Mouse (Mus musculus) forebrain, embryonic 14.5 days (tissue): ENCODE data around the gene Krt222. TPM values are rescaled to one million over a fixed set of nuclear protein-coding genes. Genes with fewer than 3 reads are reported as not detected.

Experiments used
- ATAC-seq: fragments of 200-750 bp; cut with Nextera tagmentation; 2 replicates; pipeline ENCODE4 v1.8.0; 2017; ENCODE audit warnings: mild to moderate bottlenecking, moderate library complexity
- DNase-seq: peaks from one replicate; pipeline ENCODE4 v3.0.0-alpha.2; 2015; ENCODE audit warnings: low spot score
- H3K27ac ChIP-seq: fragments of 300-500 bp; sonication (generic); 2 replicates; pipeline ENCODE4 v1.5.1; 2014; ENCODE audit warnings: low read depth, mild to moderate bottlenecking, control low read depth, low read length, moderate library complexity
- H3K27me3 ChIP-seq: fragments of 300-500 bp; sonication (generic); replicated peaks from 2 replicates; pipeline ENCODE4 v1.6.1; 2014; ENCODE audit warnings: low read length, control low read depth, mixed read lengths; ENCODE audit not compliant: control insufficient read depth, insufficient read depth
- H3K36me3 ChIP-seq: fragments of 300-500 bp; sonication (generic); 2 replicates; pipeline ENCODE4 v1.6.1; 2014; ENCODE audit warnings: low read length, control low read depth; ENCODE audit not compliant: control insufficient read depth, insufficient read depth
- H3K4me1 ChIP-seq: fragments of 300-500 bp; sonication (generic); 2 replicates; pipeline ENCODE4 v1.6.1; 2014; ENCODE audit warnings: antibody characterized with exemption, low read length, control low read depth; ENCODE audit not compliant: control insufficient read depth, insufficient read depth
- H3K4me2 ChIP-seq: fragments of 300-500 bp; sonication (generic); 2 replicates; pipeline ENCODE4 v1.6.1; 2014; ENCODE audit warnings: mild to moderate bottlenecking, control low read depth, low read length
- H3K4me3 ChIP-seq: fragments of 300-500 bp; sonication (generic); 2 replicates; pipeline ENCODE4 v1.5.1; 2014; ENCODE audit warnings: low read depth, low read length, control low read depth
- H3K9ac ChIP-seq: fragments of 300-500 bp; sonication (generic); 2 replicates; pipeline ENCODE4 v1.6.1; 2014; ENCODE audit warnings: mild to moderate bottlenecking, low read length, control low read depth, moderate library complexity
- H3K9me3 ChIP-seq: fragments of 300-500 bp; sonication (generic); replicated peaks from 2 replicates; pipeline ENCODE4 v1.6.1; 2016; ENCODE audit warnings: low read length, control low read depth, mixed read lengths; ENCODE audit not compliant: control insufficient read depth
- WGBS: fragments of 180-500 bp; shearing (Covaris S2); extraction: QIAGEN DNeasy Blood & Tissue Kit; methylation state at CpG from one replicate; pipeline ENCODE4 v1.1.7; 2014; 5-methylcytosine and 5-hydroxymethylcytosine counted together
- polyA plus RNA-seq: library from polyadenylated mRNA; unstranded; fragments of >200 nt; fragmentation: Nextera tagmentation; extraction: Ambion mirVana; gene quantifications from 2 replicates; pipeline ENCODE4 v1.2.1, GENCODE M21; 2014

Krt222 gene
- polyA plus RNA-seq, 1 experiment from 2014 or later, result 2.5 TPM

GRCm38 (mm10) chr11:99230261-99231048 lies 13.4 kb downstream of the Krt222 start, which contains the start of gene Smarce1:
Gene Smarce1, minus strand, starts transcription at chr11:99231017.
- no peaks in the 10 kb centered on the region for H3K27me3 ChIP-seq
- WGBS, result under 1% methylated on average over 87 of the region's 87 CpGs
- peak within 1 kb of the TSS; percentile 100 for H3K27ac ChIP-seq
- H3K9me3 ChIP-seq, result no peaks in the 10 kb centered on the region
- peak within 1 kb of the TSS; percentile 80 for H3K4me2 ChIP-seq
- ATAC-seq (peak; percentile 91), DNase-seq (peak; percentile 86)
- peaks cover 12% of the 10 kb centered on the region; the same call in 1 of the 2 replicates for H3K4me1 ChIP-seq
- H3K36me3 ChIP-seq, result peaks cover 22% of the 10 kb centered on the region
- peak within 1 kb of the TSS; percentile 98 for H3K9ac ChIP-seq
- peak within 1 kb of the TSS; percentile 84 for H3K4me3 ChIP-seq

GRCm38 (mm10) chr11:99229641-99230260 lies 14.1 kb downstream of the Krt222 start:
- Histone ChIP-seq H3K9me3 (no peaks in the 10 kb centered on the region), H3K4me1 (peaks cover 12% of the 10 kb centered on the region; the same call in 1 of the 2 replicates), H3K4me2 (peak overlapping the region; percentile 80), H3K4me3 (peak overlapping the region; percentile 84), H3K9ac (peak overlapping the region; percentile 98), H3K27me3 (no peaks in the 10 kb centered on the region), H3K27ac (peak overlapping the region; percentile 100), H3K36me3 (peaks cover 29% of the 10 kb centered on the region)
- DNase-seq (peak; percentile 33), ATAC-seq (peak; percentile 65)
- under 1% methylated on average over 31 of the region's 31 CpGs for WGBS

GRCm38 (mm10) chr11:99226298-99226697 lies 17.6 kb downstream of the Krt222 start:
- H3K4me2 ChIP-seq, result no peak overlapping the region
- DNase-seq (no peak), ATAC-seq (no peak)
- H3K4me3 ChIP-seq, result no peak overlapping the region
- peaks cover 58% of the 10 kb centered on the region for H3K36me3 ChIP-seq
- H3K9ac ChIP-seq, result no peak overlapping the region
- H3K9me3 ChIP-seq, result no peaks in the 10 kb centered on the region
- WGBS, result 90% methylated on average over 5 of the region's 5 CpGs
- peaks cover 10% of the 10 kb centered on the region; the same call in 1 of the 2 replicates for H3K4me1 ChIP-seq
- H3K27ac ChIP-seq, result no peak overlapping the region
- no peaks in the 10 kb centered on the region for H3K27me3 ChIP-seq

- DNase-seq, result no peak
- Histone ChIP-seq H3K27me3 (no peaks in the 10 kb centered on the region), H3K4me3 (no peak overlapping the region), H3K36me3 (peaks cover 81% of the 10 kb centered on the region), H3K9me3 (no peaks in the 10 kb centered on the region), H3K4me1 (0 out of 2 replicates have a peak, but pooled peaks cover 4% of the 10 kb centered on the region), H3K9ac (no peak overlapping the region), H3K27ac (no peak overlapping the region), H3K4me2 (no peak overlapping the region)
- 84% methylated on average over 5 of the region's 5 CpGs for WGBS
- no peak for ATAC-seq
These were observed 20.6 kb downstream of the Krt222 start for GRCm38 (mm10) chr11:99223310-99223709.

- Histone ChIP-seq H3K4me1 (no peaks in the 10 kb centered on the region), H3K4me2 (no peak overlapping the region), H3K9me3 (no peaks in the 10 kb centered on the region), H3K27ac (no peak overlapping the region), H3K36me3 (peaks cover 83% of the 10 kb centered on the region), H3K9ac (no peak overlapping the region), H3K4me3 (no peak overlapping the region), H3K27me3 (no peaks in the 10 kb centered on the region)
- 78% methylated on average over 2 of the region's 2 CpGs for WGBS
- ATAC-seq, result no peak
- DNase-seq, result no peak
These were observed 22.1 kb downstream of the Krt222 start for GRCm38 (mm10) chr11:99221811-99222210.

- H3K4me1 ChIP-seq, result no peaks in the 10 kb centered on the region
- H3K9ac ChIP-seq, result no peak overlapping the region
- H3K9me3 ChIP-seq, result no peaks in the 10 kb centered on the region
- DNase-seq (no peak), ATAC-seq (no peak)
- no peaks in the 10 kb centered on the region for H3K27me3 ChIP-seq
- H3K4me3 ChIP-seq, result no peak overlapping the region
- WGBS, result 90% methylated on average over 7 of the region's 7 CpGs
- peaks cover 89% of the 10 kb centered on the region for H3K36me3 ChIP-seq
- no peak overlapping the region for H3K4me2 ChIP-seq
- H3K27ac ChIP-seq, result no peak overlapping the region
These were observed 26.5 kb downstream of the Krt222 start for GRCm38 (mm10) chr11:99217248-99217986.

GRCm38 (mm10) chr11:99216181-99216580 lies 27.7 kb downstream of the Krt222 start:
- Histone ChIP-seq H3K27ac (no peak overlapping the region), H3K9ac (no peak overlapping the region), H3K36me3 (peaks cover 92% of the 10 kb centered on the region), H3K4me1 (no peaks in the 10 kb centered on the region), H3K4me3 (no peak overlapping the region), H3K4me2 (no peak overlapping the region), H3K27me3 (no peaks in the 10 kb centered on the region), H3K9me3 (no peaks in the 10 kb centered on the region)
- DNase-seq, result no peak
- ATAC-seq, result no peak
- WGBS, result 98% methylated on average over 3 of the region's 3 CpGs

- Histone ChIP-seq H3K4me1 (no peaks in the 10 kb centered on the region), H3K4me2 (no peak overlapping the region), H3K27me3 (no peaks in the 10 kb centered on the region), H3K36me3 (peaks cover 91% of the 10 kb centered on the region), H3K9me3 (no peaks in the 10 kb centered on the region), H3K4me3 (no peak overlapping the region), H3K9ac (no peak overlapping the region), H3K27ac (no peak overlapping the region)
- no peak for ATAC-seq
- WGBS, result 86% methylated on average over 7 of the region's 7 CpGs
- no peak for DNase-seq
These were observed 31.2 kb downstream of the Krt222 start for GRCm38 (mm10) chr11:99212693-99213092.
